Mouse (Mus musculus) ES-Bruce4 (cell line): ENCODE results near the gene Kcnj9. TPM values are rescaled to one million over a fixed set of nuclear protein-coding genes. Genes with fewer than 3 reads are reported as not detected.

Experiments used
- H3K27ac ChIP-seq: 2 replicates; pipeline ENCODE4 v1.5.1; 2012; ENCODE audit warnings: low read length, inconsistent platforms; ENCODE audit not compliant: insufficient read depth
- H3K27me3 ChIP-seq: 2 replicates; pipeline ENCODE4 v1.6.1; 2012; ENCODE audit warnings: mild to moderate bottlenecking, low read length, inconsistent platforms; ENCODE audit not compliant: control insufficient read depth, poor library complexity, insufficient read depth, severe bottlenecking
- H3K36me3 ChIP-seq: 2 replicates; pipeline ENCODE4 v1.6.1; 2012; ENCODE audit warnings: inconsistent platforms, mild to moderate bottlenecking, low read length, moderate library complexity; ENCODE audit not compliant: control insufficient read depth, poor library complexity, insufficient read depth, severe bottlenecking
- H3K4me1 ChIP-seq: one replicate; pipeline ENCODE4 v1.8.1; 2011; ENCODE audit warnings: low read length; ENCODE audit not compliant: control insufficient read depth, insufficient read depth
- H3K4me3 ChIP-seq: 2 replicates; pipeline ENCODE4 v1.5.1; 2011; ENCODE audit warnings: low read depth, mild to moderate bottlenecking, low read length
- H3K9ac ChIP-seq: 2 replicates; pipeline ENCODE4 v1.6.1; 2012; ENCODE audit warnings: low read depth, mild to moderate bottlenecking, inconsistent platforms; ENCODE audit not compliant: poor library complexity, severe bottlenecking
- H3K9me3 ChIP-seq: replicated peaks from 2 replicates; pipeline ENCODE4 v1.6.1; 2012; ENCODE audit warnings: mild to moderate bottlenecking, low read length, inconsistent platforms; ENCODE audit not compliant: control insufficient read depth, poor library complexity, insufficient read depth, severe bottlenecking
- CTCF ChIP-seq: IDR thresholded peaks from one replicate; pipeline ENCODE4 v1.8.1; 2011; ENCODE audit warnings: low read depth, low read length
- EP300 ChIP-seq: IDR thresholded peaks from 2 replicates; pipeline ENCODE4 v1.6.1; 2011; ENCODE audit warnings: low read depth, low read length; ENCODE audit not compliant: insufficient read depth
- POLR2A ChIP-seq: IDR thresholded peaks from one replicate; pipeline ENCODE4 v1.8.1; 2011; ENCODE audit warnings: low read length; ENCODE audit not compliant: insufficient read depth
- polyA plus RNA-seq: library from polyadenylated mRNA; stranded (reverse); fragments of >200 nt; gene quantifications from 2 replicates; pipeline ENCODE4 v1.2.4, GENCODE M21; 2011; ENCODE audit warnings: low read depth; ENCODE audit not compliant: missing spikeins, insufficient read depth, insufficient read length

Gene Kcnj9
- polyA plus RNA-seq, 1 experiment = not detected

GRCm38 (mm10) chr1:172340729-172341321, 11.7 kb upstream of the Kcnj9 start, which contains the start of gene Kcnj10:
Kcnj10 (plus strand) TSS chr1:172341210.
- H3K4me3 ChIP-seq = peak within 1 kb of the TSS; percentile 81
- H3K9me3 ChIP-seq = no peaks in the 10 kb centered on the region; the same call in 1 of the 2 replicates
- H3K27ac ChIP-seq = no peak within 1 kb of the TSS
- H3K9ac ChIP-seq = peak within 1 kb of the TSS; percentile 44; the same call in 1 of the 2 replicates
- H3K36me3 ChIP-seq = no peaks in the 10 kb centered on the region
- H3K4me1 ChIP-seq = no peaks in the 10 kb centered on the region
- TF ChIP-seq EP300 (no peak), POLR2A (peak; percentile 16), CTCF (no peak)
- peaks cover 7% of the 10 kb centered on the region for H3K27me3 ChIP-seq

- TF ChIP-seq EP300 (no peak), CTCF (no peak), POLR2A (no peak)
- H3K36me3 ChIP-seq = no peaks in the 10 kb centered on the region
- H3K27ac ChIP-seq = no peak overlapping the region
- H3K4me3 ChIP-seq = no peak overlapping the region
- H3K27me3 ChIP-seq = peaks cover 7% of the 10 kb centered on the region
- H3K4me1 ChIP-seq = no peaks in the 10 kb centered on the region
- H3K9ac ChIP-seq = no peak overlapping the region
- H3K9me3 ChIP-seq = no peaks in the 10 kb centered on the region; the same call in 1 of the 2 replicates
These were observed 8.5 kb upstream of the Kcnj9 start for GRCm38 (mm10) chr1:172337411-172338185.

GRCm38 (mm10) chr1:172335804-172336203, 6.7 kb upstream of the Kcnj9 start:
- no peak overlapping the region for H3K9ac ChIP-seq
- H3K36me3 ChIP-seq = no peaks in the 10 kb centered on the region
- H3K4me1 ChIP-seq = no peaks in the 10 kb centered on the region
- TF ChIP-seq EP300 = no peak
- TF ChIP-seq POLR2A = no peak
- TF ChIP-seq CTCF = no peak
- no peak overlapping the region for H3K27ac ChIP-seq
- no peaks in the 10 kb centered on the region; the same call in 1 of the 2 replicates for H3K9me3 ChIP-seq
- no peak overlapping the region for H3K4me3 ChIP-seq
- H3K27me3 ChIP-seq = peaks cover 7% of the 10 kb centered on the region

- no peaks in the 10 kb centered on the region for H3K36me3 ChIP-seq
- TF ChIP-seq CTCF (peak; percentile 43), POLR2A (no peak)
- no peak overlapping the region for H3K4me3 ChIP-seq
- no peak overlapping the region for H3K27ac ChIP-seq
- no peak overlapping the region for H3K9ac ChIP-seq
- peaks cover 4% of the 10 kb centered on the region; the same call in 1 of the 2 replicates for H3K27me3 ChIP-seq
- H3K4me1 ChIP-seq = no peaks in the 10 kb centered on the region
- H3K9me3 ChIP-seq = no peaks in the 10 kb centered on the region; the same call in 1 of the 2 replicates
These were observed 4.4 kb upstream of the Kcnj9 start for GRCm38 (mm10) chr1:172333512-172333911.

GRCm38 (mm10) chr1:172332925-172333324, 3.8 kb upstream of the Kcnj9 start:
- no peak overlapping the region for H3K9ac ChIP-seq
- H3K27ac ChIP-seq = no peak overlapping the region
- no peak overlapping the region for H3K4me3 ChIP-seq
- H3K4me1 ChIP-seq = no peaks in the 10 kb centered on the region
- no peaks in the 10 kb centered on the region; the same call in 1 of the 2 replicates for H3K9me3 ChIP-seq
- TF ChIP-seq CTCF = no peak
- 0 out of 2 replicates have a peak, but pooled peaks cover 2% of the 10 kb centered on the region for H3K27me3 ChIP-seq
- no peaks in the 10 kb centered on the region for H3K36me3 ChIP-seq

DNA sequence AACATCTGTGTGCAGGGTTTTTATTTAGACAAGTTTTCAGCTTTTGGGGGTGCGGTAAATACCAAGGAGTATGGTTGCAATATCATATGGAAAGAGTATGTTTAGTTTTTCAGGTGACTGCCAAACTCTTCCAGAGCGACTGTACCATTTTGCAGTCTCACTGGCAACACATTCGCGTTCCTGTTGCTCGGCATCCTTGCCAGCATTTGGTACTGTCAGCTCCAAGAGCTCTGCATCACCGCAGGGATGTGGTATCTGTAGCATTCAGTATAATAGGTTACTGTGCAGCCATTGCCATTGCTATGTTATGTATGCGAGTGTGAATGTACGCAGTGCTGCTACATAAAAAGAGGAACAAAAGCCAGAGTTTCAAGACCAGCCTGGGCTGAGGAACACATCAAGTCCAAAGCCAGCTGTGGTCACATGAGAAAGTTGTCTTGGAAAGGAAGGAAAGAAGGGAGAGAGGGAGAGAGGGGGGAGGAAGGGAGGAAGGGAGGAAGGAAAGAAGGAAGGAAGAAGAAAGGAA, 2.4 kb upstream of the Kcnj9 start:
- no peaks in the 10 kb centered on the region for H3K36me3 ChIP-seq
- no peak overlapping the region for H3K9ac ChIP-seq
- no peak overlapping the region for H3K4me3 ChIP-seq
- no peak overlapping the region for H3K27ac ChIP-seq
- TF ChIP-seq POLR2A (no peak), CTCF (no peak), EP300 (no peak)
- 0 out of 2 replicates have a peak, but pooled peaks cover 2% of the 10 kb centered on the region for H3K27me3 ChIP-seq
- no peaks in the 10 kb centered on the region for H3K4me1 ChIP-seq
- no peaks in the 10 kb centered on the region; the same call in 1 of the 2 replicates for H3K9me3 ChIP-seq
